8 mouse cellular contexts compared by ENCODE assay signal in genomic region chr17:34950514-34951455, GRCm38 (mm10). TPM values are rescaled to one million over a fixed set of nuclear protein-coding genes. Genes with fewer than 3 reads are reported as not detected.
DNase-seq lines count a peak whose midpoint lies in the region; ATAC-seq and TF ChIP-seq lines count a peak whose summit lies in the region.

No protein-coding gene starts in this region.

- no peak for TF ChIP-seq CTCF in cerebellum, adult 2 months (IDR thresholded peaks at IDR 0.05; ENCODE audit: borderline replicate concordance, insufficient read depth, low read depth, low read length)
- TF ChIP-seq CTCF in E14TG2a.4 (conservative IDR thresholded peaks at IDR 0.05; ENCODE audit: low read length) = peak; percentile 15; the same call in 1 of the 2 replicates

- peaks cover 28% of the 10 kb centered on the region for H3K36me3 ChIP-seq in E14TG2a.4 (ENCODE audit: insufficient read depth, low read length)
- peaks cover 27% of the 10 kb centered on the region for H3K36me3 ChIP-seq in forebrain, embryonic 13.5 days (ENCODE audit: poor library complexity, severe bottlenecking)
- H3K36me3 ChIP-seq in liver, embryonic 15.5 days (replicated peaks) = peaks cover 17% of the 10 kb centered on the region

- H3K9ac ChIP-seq in forebrain, embryonic 13.5 days = peak overlapping the region; percentile 100
- peak overlapping the region; percentile 78 for H3K9ac ChIP-seq in liver, embryonic 15.5 days

- whole genome bisulfite sequencing in cerebellum, adult 2 months = 34% methylated on average over 10 of the region's 10 CpGs
- WGBS in forebrain, embryonic 13.5 days = 22% methylated on average over 10 of the region's 10 CpGs
- WGBS in liver, embryonic 15.5 days (ENCODE audit: insufficient replicate concordance) = 13% methylated on average over 10 of the region's 10 CpGs

- H3K27me3 ChIP-seq in cerebellum, adult 2 months (ENCODE audit: control insufficient read depth, insufficient read depth, low read length) = no peaks in the 10 kb centered on the region
- H3K27me3 ChIP-seq in E14TG2a.4 (ENCODE audit: insufficient read depth, low read length) = peaks cover 4% of the 10 kb centered on the region; the same call in 1 of the 2 replicates
- peaks cover 14% of the 10 kb centered on the region for H3K27me3 ChIP-seq in forebrain, embryonic 13.5 days
- H3K27me3 ChIP-seq in liver, embryonic 15.5 days = peaks cover 9% of the 10 kb centered on the region

- ATAC-seq in forebrain, embryonic 13.5 days = no peak
- no peak for ATAC-seq in liver, embryonic 15.5 days (ENCODE audit: insufficient read depth)

- no peaks in the 10 kb centered on the region for H3K9me3 ChIP-seq in E14TG2a.4 (ENCODE audit: low read length)
- no peaks in the 10 kb centered on the region for H3K9me3 ChIP-seq in forebrain, embryonic 13.5 days (replicated peaks)
- no peaks in the 10 kb centered on the region for H3K9me3 ChIP-seq in liver, embryonic 15.5 days (replicated peaks)

- peak overlapping the region; percentile 98 for H3K4me3 ChIP-seq in cerebellum, adult 2 months (replicated peaks; ENCODE audit: insufficient read depth, low read depth, low read length)
- H3K4me3 ChIP-seq in E14TG2a.4 (replicated peaks; ENCODE audit: low read length) = peak overlapping the region; percentile 96
- peak overlapping the region; percentile 99 for H3K4me3 ChIP-seq in forebrain, embryonic 13.5 days
- peak overlapping the region; percentile 73 for H3K4me3 ChIP-seq in liver, embryonic 15.5 days (replicated peaks)

- TF ChIP-seq POLR2A in cerebellum, adult 2 months (IDR thresholded peaks at IDR 0.05; ENCODE audit: borderline replicate concordance, insufficient read depth, low read length) = no peak

- peak overlapping the region; percentile 96 for H3K4me2 ChIP-seq in forebrain, embryonic 13.5 days
- peak overlapping the region; percentile 86 for H3K4me2 ChIP-seq in liver, embryonic 15.5 days

- H3K4me1 ChIP-seq in cerebellum, adult 2 months (ENCODE audit: control insufficient read depth, insufficient read depth, low read length) = no peaks in the 10 kb centered on the region; the same call in none of the 2 replicates
- H3K4me1 ChIP-seq in E14TG2a.4 (replicated peaks; ENCODE audit: low read depth, low read length) = peaks cover 21% of the 10 kb centered on the region
- H3K4me1 ChIP-seq in forebrain, embryonic 13.5 days = peaks cover 20% of the 10 kb centered on the region
- H3K4me1 ChIP-seq in liver, embryonic 15.5 days (replicated peaks) = peaks cover 36% of the 10 kb centered on the region

- DNase-seq in cerebellum, adult 2 months = no peak
- DNase-seq in cerebellum, postnatal 36 days = no peak
- no peak for DNase-seq in left cerebral cortex, adult 9 months (ENCODE audit: low spot score in 2 of 2)
- DNase-seq in layer of hippocampus, postnatal 14 days (ENCODE audit: low spot score in 2 of 2) = no peak
- DNase-seq in layer of hippocampus, postnatal 25 days (ENCODE audit: extremely low spot score in 1 of 2, low spot score in 1 of 2) = no peak

- no peak overlapping the region for H3K27ac ChIP-seq in cerebellum, adult 2 months (ENCODE audit: insufficient read depth, low read length)
- peak overlapping the region; percentile 91 for H3K27ac ChIP-seq in forebrain, embryonic 13.5 days
- H3K27ac ChIP-seq in liver, embryonic 15.5 days (replicated peaks) = peak overlapping the region; percentile 81

RNA-seq across cellular contexts. Expression of gene Hspa1b, which starts 8.3 kb away (rescaled TPM):
- polyA plus RNA-seq in cerebellum, adult 2 months (2012; rRNA removed) = 4.6 and 9.2 TPM in 2 replicates
- polyA plus RNA-seq in forebrain, embryonic 13.5 days (2015; fragmentation: Nextera tagmentation; extraction: Ambion mirVana) = 0.10 and 0.12 TPM in 2 replicates
- 0.06 and 0.14 TPM in 2 replicates for polyA plus RNA-seq in liver, embryonic 15.5 days (2015; fragmentation: Nextera tagmentation; extraction: Ambion mirVana)
- total RNA-seq in layer of hippocampus, postnatal 14 days (2021) = 10 to 100 TPM; 12.5 TPM
- total RNA-seq in layer of hippocampus, postnatal 25 days (2021) = 10 to 100 TPM; 17.0 to 23.5 TPM

RNA-seq across cellular contexts. Expression of gene Gm20481, which starts 18.9 kb away (rescaled TPM):
- polyA plus RNA-seq in cerebellum, adult 2 months (2012; rRNA removed) = not detected in 2 replicates
- polyA plus RNA-seq in forebrain, embryonic 13.5 days (2015; fragmentation: Nextera tagmentation; extraction: Ambion mirVana) = not detected in 2 replicates
- polyA plus RNA-seq in liver, embryonic 15.5 days (2015; fragmentation: Nextera tagmentation; extraction: Ambion mirVana) = 0.32 TPM in 1 of 2 replicates, not detected in the other
- not detected for total RNA-seq in layer of hippocampus, postnatal 14 days (2021)
- not detected for total RNA-seq in layer of hippocampus, postnatal 25 days (2021)

RNA-seq across cellular contexts. Expression of gene Neu1, which starts 19.7 kb away (rescaled TPM):
- 58.7 and 60.9 TPM in 2 replicates for polyA plus RNA-seq in cerebellum, adult 2 months (2012; rRNA removed)
- polyA plus RNA-seq in forebrain, embryonic 13.5 days (2015; fragmentation: Nextera tagmentation; extraction: Ambion mirVana) = 18.0 and 18.7 TPM in 2 replicates
- 17.1 and 19.8 TPM in 2 replicates for polyA plus RNA-seq in liver, embryonic 15.5 days (2015; fragmentation: Nextera tagmentation; extraction: Ambion mirVana)
- total RNA-seq in layer of hippocampus, postnatal 14 days (2021) = 10 to 100 TPM; 31.9 to 32.9 TPM
- total RNA-seq in layer of hippocampus, postnatal 25 days (2021) = 10 to 100 TPM; 37.2 to 37.4 TPM

RNA-seq across cellular contexts. Expression of gene Hspa1a, which starts 21.2 kb away (rescaled TPM):
- polyA plus RNA-seq in cerebellum, adult 2 months (2012; rRNA removed) = 10.5 and 14.9 TPM in 2 replicates
- polyA plus RNA-seq in forebrain, embryonic 13.5 days (2015; fragmentation: Nextera tagmentation; extraction: Ambion mirVana) = 1.5 and 1.6 TPM in 2 replicates
- polyA plus RNA-seq in liver, embryonic 15.5 days (2015; fragmentation: Nextera tagmentation; extraction: Ambion mirVana) = 0.96 and 1.6 TPM in 2 replicates
- total RNA-seq in layer of hippocampus, postnatal 14 days (2021) = 10 to 100 TPM; 12.4 to 13.1 TPM
- 10 to 100 TPM; 14.9 to 17.9 TPM for total RNA-seq in layer of hippocampus, postnatal 25 days (2021)

RNA-seq across cellular contexts. Expression of gene Hspa1l, which starts 21.7 kb away (rescaled TPM):
- polyA plus RNA-seq in cerebellum, adult 2 months (2012; rRNA removed) = 0.49 and 0.89 TPM in 2 replicates
- 1.00 and 1.3 TPM in 2 replicates for polyA plus RNA-seq in forebrain, embryonic 13.5 days (2015; fragmentation: Nextera tagmentation; extraction: Ambion mirVana)
- 0.25 and 0.31 TPM in 2 replicates for polyA plus RNA-seq in liver, embryonic 15.5 days (2015; fragmentation: Nextera tagmentation; extraction: Ambion mirVana)
- total RNA-seq in layer of hippocampus, postnatal 14 days (2021) = under 1 TPM; 0.38 to 0.44 TPM
- total RNA-seq in layer of hippocampus, postnatal 25 days (2021) = under 1 TPM; 0.22 to 0.31 TPM
